Mouse (Mus musculus) heart, embryonic 16.5 days (tissue): ENCODE results near the gene Padi6. TPM values are rescaled to one million over a fixed set of nuclear protein-coding genes. Genes with fewer than 3 reads are reported as not detected.

Experiments
- ATAC-seq: fragments of 200-750 bp; cut with Nextera tagmentation; replicated peaks from 2 replicates; pipeline ENCODE4 v1.8.0; 2017; ENCODE audit warnings: moderate number of reproducible peaks; ENCODE audit not compliant: insufficient read depth, low FRiP score; ENCODE audit errors: extremely low read depth
- H3K27ac ChIP-seq: fragments of 300-500 bp; sonication (generic); 2 replicates; pipeline ENCODE4 v1.5.1; 2014; ENCODE audit warnings: mild to moderate bottlenecking, low read length, control low read depth, moderate library complexity
- H3K27me3 ChIP-seq: fragments of 300-500 bp; sonication (generic); 2 replicates; pipeline ENCODE4 v1.6.1; 2014; ENCODE audit warnings: low read length, mixed read lengths; ENCODE audit not compliant: control insufficient read depth, insufficient read depth
- H3K36me3 ChIP-seq: fragments of 300-500 bp; sonication (generic); 2 replicates; pipeline ENCODE4 v1.6.1; 2014; ENCODE audit not compliant: control insufficient read depth, insufficient read depth
- H3K4me1 ChIP-seq: fragments of 300-500 bp; sonication (generic); 2 replicates; pipeline ENCODE4 v1.6.1; 2014; ENCODE audit warnings: low read length, mixed read lengths; ENCODE audit not compliant: control insufficient read depth, insufficient read depth
- H3K4me2 ChIP-seq: fragments of 300-500 bp; sonication (generic); 2 replicates; pipeline ENCODE4 v1.6.1; 2014; ENCODE audit warnings: low read depth, mild to moderate bottlenecking, control low read depth, low read length
- H3K4me3 ChIP-seq: fragments of 300-500 bp; sonication (generic); 2 replicates; pipeline ENCODE4 v1.5.1; 2014; ENCODE audit warnings: mild to moderate bottlenecking, control low read depth, low read length
- H3K9ac ChIP-seq: fragments of 300-500 bp; sonication (generic); 2 replicates; pipeline ENCODE4 v1.6.1; 2014; ENCODE audit warnings: low read length, control low read depth
- H3K9me3 ChIP-seq: fragments of 300-500 bp; sonication (generic); replicated peaks from 2 replicates; pipeline ENCODE4 v1.6.1; 2016; ENCODE audit warnings: low read length; ENCODE audit not compliant: control insufficient read depth
- WGBS: fragments of 180-500 bp; shearing (Covaris S2); extraction: QIAGEN DNeasy Blood & Tissue Kit; methylation state at CpG from one replicate; pipeline ENCODE4 v1.1.7; 2014; 5-methylcytosine and 5-hydroxymethylcytosine counted together
- polyA plus RNA-seq: library from polyadenylated mRNA; unstranded; fragments of >200 nt; fragmentation: Nextera tagmentation; extraction: Ambion mirVana; gene quantifications from 2 replicates; pipeline ENCODE4 v1.2.1, GENCODE M21; 2015

Gene Padi6
- polyA plus RNA-seq, 1 experiment from 2014 or later, result 0.35 TPM

DNA sequence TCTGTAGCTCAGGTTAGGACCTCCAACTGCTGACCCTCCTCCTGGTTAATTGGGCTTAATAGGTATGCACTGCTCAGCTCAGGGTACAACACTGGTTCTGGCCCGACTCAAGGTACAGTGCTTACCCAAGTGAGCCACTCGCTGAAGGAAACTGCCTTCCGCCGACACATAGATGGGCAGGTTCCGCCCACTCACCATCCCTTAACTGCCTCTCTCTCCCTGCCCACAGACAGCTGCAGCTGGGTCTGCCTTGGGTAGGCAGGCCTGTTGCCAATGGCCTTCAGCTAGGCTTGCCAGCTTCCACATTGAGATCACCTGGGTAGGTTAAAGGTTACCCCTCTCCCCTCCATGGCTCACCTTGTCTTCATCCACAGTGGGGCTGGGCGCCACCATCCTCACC, 1.0 kb downstream of the Padi6 start:
- Histone ChIP-seq H3K4me3 (no peak overlapping the region), H3K27me3 (no peaks in the 10 kb centered on the region), H3K9ac (no peak overlapping the region), H3K9me3 (no peaks in the 10 kb centered on the region), H3K4me2 (no peak overlapping the region), H3K36me3 (no peaks in the 10 kb centered on the region), H3K27ac (no peak overlapping the region), H3K4me1 (no peaks in the 10 kb centered on the region; the same call in 1 of the 2 replicates)
- no peak for ATAC-seq
- WGBS, result 80% methylated on average over 6 of the region's 6 CpGs

DNA sequence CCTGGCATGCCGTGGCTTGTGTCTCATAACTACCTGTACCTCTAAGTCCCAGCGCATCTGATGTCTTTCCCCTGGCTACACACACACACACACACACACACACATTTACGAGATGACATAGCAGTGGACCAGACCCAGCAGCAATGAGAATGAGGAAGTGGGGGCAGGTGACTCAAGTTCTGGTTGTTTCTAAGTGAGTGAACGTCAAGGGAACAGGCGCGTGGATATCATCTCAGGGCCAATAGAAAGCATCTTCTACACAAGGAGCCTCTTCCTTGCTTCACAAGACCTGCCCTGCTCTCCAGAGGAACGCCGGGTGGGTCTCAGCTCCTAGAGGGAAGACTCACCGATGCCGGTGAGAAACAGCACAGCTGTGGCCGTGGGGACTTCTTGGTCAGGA, 1.8 kb downstream of the Padi6 start:
- 79% methylated on average over 11 of the region's 11 CpGs for WGBS
- no peak overlapping the region for H3K27ac ChIP-seq
- no peak overlapping the region for H3K4me2 ChIP-seq
- H3K9ac ChIP-seq, result no peak overlapping the region
- ATAC-seq, result no peak
- H3K9me3 ChIP-seq, result no peaks in the 10 kb centered on the region
- H3K27me3 ChIP-seq, result no peaks in the 10 kb centered on the region
- H3K4me1 ChIP-seq, result no peaks in the 10 kb centered on the region; the same call in 1 of the 2 replicates
- no peaks in the 10 kb centered on the region for H3K36me3 ChIP-seq
- H3K4me3 ChIP-seq, result no peak overlapping the region

- Histone ChIP-seq H3K4me3 (no peak overlapping the region), H3K27ac (no peak overlapping the region), H3K27me3 (no peaks in the 10 kb centered on the region), H3K9me3 (no peaks in the 10 kb centered on the region), H3K4me2 (no peak overlapping the region), H3K9ac (no peak overlapping the region), H3K4me1 (peaks cover 5% of the 10 kb centered on the region; the same call in 1 of the 2 replicates), H3K36me3 (no peaks in the 10 kb centered on the region)
- 75% methylated on average over 7 of the region's 7 CpGs for WGBS
- ATAC-seq, result no peak
Observed at GRCm38 (mm10) chr4:140732871-140733270, 9.6 kb downstream of the Padi6 start.

DNA sequence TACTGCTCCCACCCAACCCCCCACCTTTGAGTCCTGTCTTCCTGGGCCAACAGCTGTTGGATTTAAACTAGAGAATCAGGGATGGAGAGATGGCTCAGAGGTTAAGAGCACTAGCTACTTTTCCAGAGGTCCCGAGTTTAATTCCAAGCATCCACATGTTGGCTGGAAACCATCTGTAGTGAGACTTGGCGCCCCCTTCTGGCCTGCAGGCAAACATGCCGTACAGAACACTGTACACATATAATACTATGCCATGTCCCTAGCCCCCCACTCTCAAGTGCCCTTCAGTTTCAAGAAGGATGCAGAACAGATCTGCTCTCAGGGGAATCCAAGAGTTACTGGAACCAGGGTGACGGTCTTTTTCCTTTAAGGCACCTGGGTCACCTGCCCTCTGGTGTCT, 10.8 kb downstream of the Padi6 start:
- 75% methylated on average over 4 of the region's 4 CpGs for WGBS
- Histone ChIP-seq H3K4me1 (peaks cover 5% of the 10 kb centered on the region; the same call in 1 of the 2 replicates), H3K27me3 (no peaks in the 10 kb centered on the region), H3K4me2 (no peak overlapping the region), H3K4me3 (no peak overlapping the region), H3K9me3 (no peaks in the 10 kb centered on the region), H3K9ac (no peak overlapping the region), H3K27ac (no peak overlapping the region), H3K36me3 (no peaks in the 10 kb centered on the region)
- no peak for ATAC-seq

GRCm38 (mm10) chr4:140726907-140727306, 15.5 kb downstream of the Padi6 start:
- Histone ChIP-seq H3K4me2 (no peak overlapping the region), H3K27ac (no peak overlapping the region), H3K4me3 (no peak overlapping the region), H3K9ac (no peak overlapping the region), H3K27me3 (no peaks in the 10 kb centered on the region), H3K36me3 (no peaks in the 10 kb centered on the region; the same call in 1 of the 2 replicates), H3K9me3 (no peaks in the 10 kb centered on the region), H3K4me1 (no peaks in the 10 kb centered on the region)
- WGBS, result 84% methylated on average over 12 of the region's 12 CpGs
- ATAC-seq, result no peak

DNA sequence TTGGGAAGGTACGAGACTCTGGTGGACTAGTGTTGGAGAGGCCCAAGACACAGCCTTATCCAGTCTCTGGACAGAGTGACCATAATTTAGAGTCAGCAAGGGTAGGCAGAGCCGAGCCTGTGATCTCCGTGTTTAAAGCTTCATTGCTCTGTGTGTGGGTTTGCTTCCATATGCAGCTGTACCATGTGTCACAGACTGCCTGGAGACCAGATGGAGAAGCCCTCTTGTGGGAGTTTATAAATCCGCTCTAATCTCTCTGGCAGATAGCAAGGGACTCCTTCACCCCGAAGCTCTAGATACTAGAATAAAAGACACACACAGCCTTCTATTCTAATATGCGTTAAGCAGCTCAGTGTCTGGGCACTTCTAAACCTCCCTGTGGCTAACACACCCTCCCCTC, 17.7 kb downstream of the Padi6 start:
- H3K36me3 ChIP-seq, result peaks cover 15% of the 10 kb centered on the region
- no peak overlapping the region for H3K9ac ChIP-seq
- H3K4me3 ChIP-seq, result no peak overlapping the region
- no peak overlapping the region for H3K4me2 ChIP-seq
- ATAC-seq, result no peak
- WGBS, result 60% methylated on average over 6 of the region's 6 CpGs
- no peak overlapping the region for H3K27ac ChIP-seq
- H3K4me1 ChIP-seq, result no peaks in the 10 kb centered on the region
- H3K27me3 ChIP-seq, result no peaks in the 10 kb centered on the region
- no peaks in the 10 kb centered on the region for H3K9me3 ChIP-seq

DNA sequence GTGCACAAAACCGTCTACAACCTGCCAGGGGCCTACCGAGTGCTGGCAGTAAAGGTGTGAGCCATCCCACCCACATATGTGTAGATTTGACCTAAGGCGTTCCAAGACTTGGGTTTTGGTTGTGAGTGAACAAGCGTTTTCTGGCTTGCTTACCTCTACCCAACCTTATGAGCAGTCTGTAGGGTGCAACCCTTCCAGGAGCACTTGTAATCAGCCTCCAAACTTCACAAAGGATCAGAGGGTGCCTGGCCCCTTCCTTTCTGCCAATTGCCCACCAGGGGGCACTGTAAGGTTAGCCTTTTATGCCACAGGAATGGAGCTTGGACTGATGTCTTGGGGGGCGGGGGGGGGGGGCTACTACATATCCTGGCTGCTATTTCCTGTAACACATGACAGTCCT, 18.6 kb downstream of the Padi6 start:
- H3K36me3 ChIP-seq, result peaks cover 22% of the 10 kb centered on the region

DNA sequence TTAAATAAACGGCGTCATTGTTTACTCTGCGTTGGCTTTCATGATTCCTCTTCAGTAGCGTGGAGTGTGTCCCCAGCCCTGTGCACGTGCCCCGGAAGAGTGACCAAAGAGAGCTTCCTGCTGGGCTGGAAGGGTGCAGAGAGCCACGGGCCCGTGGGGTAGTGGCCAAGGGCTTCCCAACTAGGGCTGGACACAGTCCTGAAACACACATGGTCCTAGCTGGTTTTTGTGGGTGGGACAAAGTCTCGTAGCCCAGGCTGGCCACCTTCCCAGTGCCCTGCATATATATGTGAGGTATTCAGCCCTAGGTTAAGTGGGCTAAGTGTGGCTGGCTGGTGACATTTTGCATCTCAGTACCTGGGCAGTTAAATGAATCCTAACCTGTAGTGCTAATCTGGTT, 19.3 kb downstream of the Padi6 start:
- no peaks in the 10 kb centered on the region for H3K27me3 ChIP-seq
- no peaks in the 10 kb centered on the region for H3K9me3 ChIP-seq
- H3K27ac ChIP-seq, result no peak overlapping the region
- WGBS, result 79% methylated on average over 9 of the region's 9 CpGs
- H3K9ac ChIP-seq, result no peak overlapping the region
- H3K4me1 ChIP-seq, result no peaks in the 10 kb centered on the region
- no peak overlapping the region for H3K4me3 ChIP-seq
- no peak for ATAC-seq
- H3K4me2 ChIP-seq, result no peak overlapping the region
- H3K36me3 ChIP-seq, result peaks cover 26% of the 10 kb centered on the region

More for the DNA sequence above, 18.6 kb downstream of the Padi6 start:
- no peak overlapping the region for H3K4me3 ChIP-seq
- no peak overlapping the region for H3K27ac ChIP-seq
- H3K4me1 ChIP-seq, result no peaks in the 10 kb centered on the region
- WGBS, result 58% methylated on average over 5 of the region's 5 CpGs
- H3K9me3 ChIP-seq, result no peaks in the 10 kb centered on the region
- no peaks in the 10 kb centered on the region for H3K27me3 ChIP-seq
- no peak overlapping the region for H3K9ac ChIP-seq
- H3K4me2 ChIP-seq, result no peak overlapping the region
- no peak for ATAC-seq

DNA sequence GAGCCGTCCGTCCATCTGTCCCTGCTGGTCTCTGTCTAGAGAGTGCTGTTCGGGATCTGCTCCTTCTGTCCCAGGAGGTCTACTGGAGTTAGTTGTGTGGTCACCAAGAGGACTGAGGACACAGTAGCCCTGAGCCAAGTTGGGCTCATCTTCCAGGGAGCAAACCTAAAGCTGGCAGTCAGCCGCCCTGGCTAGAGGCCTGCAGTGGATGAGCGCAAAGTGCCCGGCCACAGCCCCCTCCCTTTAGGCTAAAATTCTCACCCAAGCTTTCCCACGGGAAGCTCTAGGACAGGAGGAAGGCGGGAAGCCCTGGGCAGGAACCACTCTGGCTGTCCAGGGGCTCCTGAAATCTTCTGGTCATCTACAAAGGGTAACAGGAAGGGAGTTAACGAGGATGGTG, 19.7 kb downstream of the Padi6 start:
- Histone ChIP-seq H3K9me3 (no peaks in the 10 kb centered on the region), H3K9ac (no peak overlapping the region), H3K27ac (no peak overlapping the region), H3K27me3 (no peaks in the 10 kb centered on the region), H3K4me2 (no peak overlapping the region), H3K36me3 (peaks cover 31% of the 10 kb centered on the region), H3K4me1 (no peaks in the 10 kb centered on the region), H3K4me3 (no peak overlapping the region)
- 78% methylated on average over 9 of the region's 9 CpGs for WGBS
- ATAC-seq, result no peak
